Mouse (Mus musculus) hematopoietic stem cell, adult 5-6 weeks (primary cell): Measurements from ENCODE around the gene Ankle1. TPM values are rescaled to one million over a fixed set of nuclear protein-coding genes. Genes with fewer than 3 reads are reported as not detected.

Experiments
- ATAC-seq, 2 experiments: fragments of 125-278 bp in 1 of 2; replicated peaks in 1 of 2; 2 replicates each; pipeline ENCODE4 v1.8.0; 2016 to 2017; ENCODE audit warnings: inconsistent platforms in 2 of 2, mild to moderate bottlenecking in 2 of 2, moderate number of reproducible peaks in 2 of 2, low read depth in 1 of 2, moderate TSS enrichment in 1 of 2; ENCODE audit not compliant: low FRiP score in 2 of 2, poor library complexity in 2 of 2, severe bottlenecking in 2 of 2, insufficient read depth in 1 of 2, low TSS enrichment in 1 of 2
- total RNA-seq: library from RNA; stranded (forward); fragments of 172-1452, 232-1000 nt; gene quantifications from 2 replicates; pipeline ENCODE4 v1.2.3, GENCODE M21; 2017

The Ankle1 gene
- 7.1 and 14.8 TPM in 2 replicates for total RNA-seq

DNA sequence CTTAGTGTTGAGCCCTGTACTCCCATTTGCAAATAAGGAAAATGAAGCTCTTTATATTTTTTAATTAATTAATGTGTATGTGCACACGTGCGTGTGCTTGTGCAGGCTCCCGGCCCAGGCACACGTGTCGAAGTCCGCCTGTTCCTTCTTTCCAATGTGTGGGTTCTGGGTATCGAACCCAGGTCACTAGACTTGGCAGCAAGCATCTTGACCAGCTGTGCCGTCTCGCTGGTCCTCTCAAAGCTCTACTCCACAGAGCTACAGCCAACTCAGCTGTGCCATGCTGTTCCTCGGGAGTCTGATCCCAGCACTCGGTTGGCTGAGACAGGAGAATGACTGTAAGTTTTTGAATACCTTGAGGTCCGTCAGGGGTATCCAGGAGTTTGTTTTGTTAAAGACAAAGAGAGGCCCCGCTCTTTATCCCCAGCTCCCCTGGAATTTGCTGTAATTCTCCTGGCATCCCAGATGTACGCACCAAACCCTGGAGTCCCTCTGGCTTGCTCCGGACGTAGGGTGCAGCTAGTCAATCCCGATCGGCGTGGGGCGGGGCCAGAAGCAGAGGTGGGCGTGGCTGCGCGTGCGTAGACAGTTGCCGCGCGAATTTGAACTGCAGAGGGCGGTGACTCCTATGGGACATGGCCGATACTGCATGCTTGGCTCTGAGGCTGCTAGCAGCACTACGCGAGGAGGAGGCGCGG, at the start of gene Ankle1:
Ankle1 (plus strand) TSS at position 610 of the 698 bp plus-strand sequence.
- ATAC-seq, result peak; percentile 88 to 90

DNA sequence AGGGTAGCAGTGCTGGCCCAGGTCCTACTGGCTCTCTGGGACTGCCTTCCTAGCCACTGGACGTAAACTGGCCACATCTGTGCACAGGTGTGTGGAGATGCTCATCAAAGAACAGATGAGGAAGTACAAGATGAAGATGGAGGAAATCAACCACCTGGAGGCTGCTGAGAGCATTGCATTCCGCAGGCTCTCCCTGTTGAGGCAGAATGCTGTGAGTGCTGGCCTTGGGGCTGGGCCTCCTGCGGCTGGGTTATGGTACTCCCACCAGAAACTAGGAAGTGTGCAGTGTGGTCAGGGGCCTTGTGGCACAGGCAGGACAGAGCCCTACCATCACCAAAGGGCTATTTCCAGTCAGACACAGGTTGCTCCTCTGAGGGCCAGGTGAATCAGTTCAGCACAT, 47.8 kb upstream of the Ankle1 start:
- ATAC-seq, result 0 out of 4 replicates have a peak, but pooled peaks of 1 of the 2 experiments have one; percentile 22

DNA sequence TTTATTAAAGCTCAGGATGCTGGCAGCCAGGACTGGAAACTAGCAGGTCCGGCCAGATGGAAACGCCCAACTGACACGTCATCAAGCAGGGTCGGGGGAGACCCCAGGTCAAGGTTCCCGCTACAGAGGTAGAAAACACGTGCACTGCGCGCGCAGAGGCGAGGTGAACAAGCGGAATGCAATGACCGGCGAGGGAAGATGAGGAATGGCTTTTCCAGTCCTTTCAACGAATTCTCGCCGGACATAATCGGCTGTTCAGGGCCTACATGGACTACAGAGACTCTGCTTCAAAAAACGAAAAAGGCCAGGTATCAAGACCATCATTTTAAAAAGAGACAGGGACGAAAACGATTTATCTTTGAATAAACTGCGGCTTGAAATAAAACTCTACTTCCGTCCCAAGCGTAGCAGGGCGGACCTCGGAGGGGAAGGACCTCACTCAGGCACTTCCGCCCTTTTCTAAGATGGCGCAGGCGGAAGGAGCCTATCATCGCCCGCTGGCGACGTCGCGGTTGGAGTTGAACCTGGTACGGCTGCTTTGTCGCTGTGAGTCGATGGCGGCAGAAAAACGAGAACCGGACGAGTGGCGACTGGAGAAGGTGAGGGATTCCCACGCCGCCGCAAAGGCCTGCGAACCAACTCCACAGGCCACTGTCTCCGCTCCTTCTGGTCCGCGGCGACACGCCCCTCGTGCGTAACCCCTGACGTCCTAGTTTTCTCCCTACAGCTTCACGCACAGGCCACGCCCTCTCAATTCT, 38.9 kb upstream of the Ankle1 start, which contains the start of gene Use1:
Use1 (plus strand) TSS at position 78 of the 758 bp plus-strand sequence.
- peak; percentile 79 for ATAC-seq

DNA sequence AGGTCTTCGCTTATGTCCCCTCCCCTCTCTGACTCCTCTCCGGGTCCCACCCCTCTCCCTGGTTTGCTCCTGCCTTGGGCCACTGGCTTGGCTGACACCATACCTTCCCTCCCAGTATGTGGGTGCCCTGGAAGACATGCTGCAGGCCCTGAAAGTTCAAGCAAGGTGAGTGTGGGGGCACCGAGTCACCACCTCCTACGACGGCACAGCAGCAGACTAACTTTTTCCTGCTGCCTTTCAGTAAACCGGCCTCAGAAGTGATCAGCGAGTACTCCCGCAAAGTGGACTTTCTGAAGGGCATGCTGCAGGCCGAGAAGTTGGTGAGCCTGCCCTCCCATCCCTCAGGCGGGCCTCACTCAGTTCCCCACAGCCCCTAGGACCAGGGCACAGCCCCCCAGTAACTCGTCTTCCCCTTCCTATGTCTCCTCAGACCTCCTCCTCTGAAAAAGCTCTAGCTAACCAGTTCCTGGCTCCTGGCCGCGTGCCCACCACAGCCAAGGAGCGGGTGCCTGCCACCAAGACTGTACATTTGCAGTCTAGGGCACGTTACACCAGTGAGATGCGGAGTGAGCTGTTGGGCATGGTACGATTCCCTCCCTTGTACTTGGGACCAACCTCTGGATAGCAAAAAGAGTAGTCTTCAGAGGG, 38.2 kb upstream of the Ankle1 start:
- ATAC-seq, result no peak

- no peak for ATAC-seq
Measured at GRCm38 (mm10) chr8:71368366-71368765, 37.4 kb upstream of the Ankle1 start.

GRCm38 (mm10) chr8:71369040-71369718, 36.6 kb upstream of the Ankle1 start:
- no peak for ATAC-seq

- no peak for ATAC-seq
Measured at GRCm38 (mm10) chr8:71370711-71371235, 35.0 kb upstream of the Ankle1 start.

DNA sequence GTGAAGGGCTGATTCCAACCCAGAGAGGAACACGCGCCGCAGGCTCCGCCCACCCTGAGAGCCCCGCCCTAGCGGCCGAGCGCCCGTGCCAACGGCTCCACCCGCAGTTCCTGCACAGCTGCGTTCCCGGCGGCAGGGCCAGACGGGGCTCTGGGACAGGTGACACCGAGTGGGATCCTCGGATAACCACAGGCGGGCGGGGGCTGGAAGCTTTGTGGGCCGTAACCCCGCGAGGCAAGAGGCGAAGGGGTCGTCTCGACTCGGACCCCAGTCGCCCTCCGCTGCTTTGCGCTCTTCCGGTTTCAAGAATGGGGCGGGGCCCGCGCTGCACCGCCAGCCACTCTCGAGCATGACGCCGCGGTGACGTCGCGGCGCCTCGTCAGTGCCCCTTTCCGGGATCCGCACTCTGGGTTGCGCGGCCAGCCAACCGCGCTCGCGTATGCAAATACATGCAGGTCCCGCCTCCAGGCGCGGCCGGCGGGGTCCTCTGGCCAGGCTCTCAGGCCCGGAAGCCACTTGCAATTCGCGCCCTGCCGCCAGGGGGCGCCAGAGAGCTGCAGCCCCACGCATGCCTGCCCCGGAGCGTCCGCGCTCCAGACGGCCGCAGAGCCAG, 34.5 kb upstream of the Ankle1 start, which contains the start of gene Ocel1:
Ocel1 (plus strand) TSS at position 63 of the 613 bp plus-strand sequence.
- peak; percentile 65 to 75 for ATAC-seq

DNA sequence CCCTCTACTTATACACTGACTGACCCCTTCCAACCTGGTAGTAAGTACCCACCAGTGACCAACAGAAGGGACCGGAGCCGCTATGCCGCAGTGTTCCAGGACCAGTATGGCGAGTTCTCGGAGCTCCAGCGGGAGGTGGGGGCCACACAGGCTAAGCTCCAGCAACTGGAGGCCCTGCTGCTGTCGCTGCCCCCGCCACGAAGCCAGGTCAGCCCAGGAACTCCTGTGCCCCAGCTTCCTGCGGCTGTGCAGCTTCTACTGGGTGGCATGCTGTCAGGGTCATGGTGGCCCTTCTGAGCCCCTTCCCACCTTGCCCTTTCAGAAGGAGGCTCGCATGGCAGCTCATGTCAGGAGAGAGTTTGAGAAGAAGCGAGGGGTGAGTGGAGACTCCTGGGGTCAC, 33.4 kb upstream of the Ankle1 start:
- no peak for ATAC-seq

- no peak for ATAC-seq
Measured at GRCm38 (mm10) chr8:71373000-71373399, 32.8 kb upstream of the Ankle1 start.

GRCm38 (mm10) chr8:71374616-71375206, 31.1 kb upstream of the Ankle1 start:
- ATAC-seq, result no peak

GRCm38 (mm10) chr8:71375581-71376422, 30.0 kb upstream of the Ankle1 start:
- ATAC-seq, result peak in 1 of 2 experiments; percentile 16; a peak in 1 of 4 replicates

DNA sequence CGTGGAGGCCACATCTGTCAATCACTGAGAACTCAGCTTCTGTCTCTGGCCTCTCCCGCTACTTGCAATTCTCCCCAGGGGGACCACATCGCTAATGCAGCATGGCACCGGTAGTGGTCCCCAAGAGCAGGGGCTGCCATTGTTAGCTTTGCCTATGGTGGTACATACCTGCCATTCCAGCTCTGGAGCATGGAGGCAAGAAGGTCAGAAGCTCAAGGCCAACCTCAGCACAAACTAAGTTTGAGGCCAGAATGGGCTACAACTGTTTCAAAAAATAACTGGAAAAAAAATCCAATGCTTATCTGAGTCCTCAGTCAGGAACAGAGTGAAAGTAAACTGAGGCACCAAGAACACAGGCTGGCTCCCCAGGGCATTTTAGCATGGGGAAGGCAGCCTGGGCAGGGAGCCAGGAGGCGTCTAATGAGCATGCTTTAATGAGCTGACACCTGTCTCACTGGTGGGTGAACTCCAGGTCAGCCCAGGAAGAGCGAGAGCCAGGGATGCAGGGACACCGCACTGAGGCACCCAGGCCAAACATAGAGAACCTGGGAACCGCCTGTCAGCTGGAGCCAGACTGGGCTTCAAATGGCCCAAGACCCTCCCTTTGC, 29.3 kb upstream of the Ankle1 start:
- ATAC-seq, result no peak

GRCm38 (mm10) chr8:71379008-71379407, 26.8 kb upstream of the Ankle1 start:
- ATAC-seq, result no peak

DNA sequence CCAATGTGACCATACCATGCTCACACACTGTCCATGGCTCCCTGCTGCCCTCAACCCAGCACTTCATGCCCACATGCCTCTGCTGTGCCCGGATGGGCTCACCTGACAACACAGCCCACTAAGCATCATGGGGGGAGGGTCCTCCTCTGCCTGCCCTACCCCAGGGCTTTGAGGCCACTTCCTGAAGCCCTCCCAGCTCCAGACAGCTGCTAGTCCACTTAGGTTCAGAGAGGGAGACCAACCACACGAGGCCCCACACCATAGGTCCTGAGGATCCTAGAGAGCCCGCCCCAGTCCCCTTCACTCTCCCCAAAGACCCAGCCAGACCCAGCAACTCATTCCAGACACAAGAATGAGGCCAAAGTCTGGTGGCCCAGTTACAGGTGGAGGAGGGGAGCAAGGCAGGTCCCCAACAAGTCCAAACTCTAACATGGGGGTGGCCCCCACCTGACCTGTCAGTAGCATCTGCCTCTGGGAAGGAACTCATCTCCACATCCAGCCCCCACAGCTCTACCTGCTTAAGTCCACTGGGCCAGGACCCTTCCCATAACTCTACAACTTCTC, 26.2 kb upstream of the Ankle1 start:
- no peak for ATAC-seq
